Mouse (Mus musculus) C2C12 (cell line): ENCODE results near the gene Vrtn.

Experiments used
- CTCF ChIP-seq: IDR thresholded peaks from one replicate; pipeline ENCODE4 v1.5.1; 2011; ENCODE audit not compliant: control insufficient read depth, insufficient read depth, insufficient read length
- MAX ChIP-seq: IDR thresholded peaks from one replicate; pipeline ENCODE4 v1.6.1; 2011; ENCODE audit warnings: mild to moderate bottlenecking, control low read depth
- USF1 ChIP-seq: IDR thresholded peaks from one replicate; pipeline ENCODE4 v1.6.1; 2011; ENCODE audit warnings: low read depth, mild to moderate bottlenecking, control low read depth, moderate library complexity

GRCm38 (mm10) chr12:84614001-84614400 lies 26.8 kb upstream of the Vrtn start:
- no peak for TF ChIP-seq MAX
- no peak for TF ChIP-seq CTCF
- TF ChIP-seq USF1, result peak; percentile 24
